Mouse (Mus musculus): ENCODE data around the gene Slc2a1.

Slc2a1 gene

GRCm38 (mm10) chr4:119129096-119129495, 20.6 kb downstream of the Slc2a1 start:
- no peak for DNase-seq (ENCODE audit: low read depth, low spot score)

- no peak for DNase-seq (ENCODE audit: low read depth, low spot score)
These were observed 22.8 kb downstream of the Slc2a1 start for GRCm38 (mm10) chr4:119131189-119131910.

- no peak for DNase-seq (ENCODE audit: low read depth, low spot score)
These were observed 24.8 kb downstream of the Slc2a1 start for GRCm38 (mm10) chr4:119133306-119133705.

- no peak for DNase-seq (ENCODE audit: low read depth, low spot score)
These were observed 25.3 kb downstream of the Slc2a1 start for GRCm38 (mm10) chr4:119133860-119134259.

GRCm38 (mm10) chr4:119137313-119137712, 28.8 kb downstream of the Slc2a1 start:
- no peak for DNase-seq (ENCODE audit: low read depth, low spot score)

GRCm38 (mm10) chr4:119138171-119138570, 29.7 kb downstream of the Slc2a1 start:
- peak; percentile 85 for DNase-seq (ENCODE audit: low read depth, low spot score)

GRCm38 (mm10) chr4:119138776-119139175, 30.3 kb downstream of the Slc2a1 start:
- DNase-seq (ENCODE audit: low read depth, low spot score): no peak

- peak; percentile 87 for DNase-seq (ENCODE audit: low read depth, low spot score)
These were observed 31.6 kb downstream of the Slc2a1 start for GRCm38 (mm10) chr4:119140126-119140525.

- DNase-seq (ENCODE audit: low read depth, low spot score): peak; percentile 70
These were observed 32.7 kb downstream of the Slc2a1 start for GRCm38 (mm10) chr4:119141191-119141590.

GRCm38 (mm10) chr4:119142230-119142871, 33.8 kb downstream of the Slc2a1 start:
- peak; percentile 93 for DNase-seq (ENCODE audit: low read depth, low spot score)

GRCm38 (mm10) chr4:119146816-119147215, 38.3 kb downstream of the Slc2a1 start:
- DNase-seq (ENCODE audit: low read depth, low spot score): no peak

- no peak for DNase-seq (ENCODE audit: low read depth, low spot score)
These were observed 38.8 kb downstream of the Slc2a1 start for GRCm38 (mm10) chr4:119147347-119147746.

GRCm38 (mm10) chr4:119148741-119149140, 40.2 kb downstream of the Slc2a1 start:
- no peak for DNase-seq (ENCODE audit: low read depth, low spot score)

GRCm38 (mm10) chr4:119157186-119157585, 48.7 kb downstream of the Slc2a1 start:
- DNase-seq (ENCODE audit: low read depth, low spot score): peak; percentile 79

- no peak for DNase-seq (ENCODE audit: low read depth, low spot score)
These were observed 49.4 kb downstream of the Slc2a1 start for GRCm38 (mm10) chr4:119157891-119158290.

- no peak for DNase-seq (ENCODE audit: low read depth, low spot score)
These were observed 52.8 kb downstream of the Slc2a1 start for GRCm38 (mm10) chr4:119161358-119161757.

GRCm38 (mm10) chr4:119162990-119163389, 54.5 kb downstream of the Slc2a1 start:
- DNase-seq (ENCODE audit: low read depth, low spot score): no peak

GRCm38 (mm10) chr4:119165916-119166315, 57.4 kb downstream of the Slc2a1 start:
- DNase-seq (ENCODE audit: low read depth, low spot score): peak; percentile 28

GRCm38 (mm10) chr4:119167068-119167467, 58.6 kb downstream of the Slc2a1 start:
- peak; percentile 34 for DNase-seq (ENCODE audit: low read depth, low spot score)

GRCm38 (mm10) chr4:119167663-119168062, 59.2 kb downstream of the Slc2a1 start:
- DNase-seq (ENCODE audit: low read depth, low spot score): peak; percentile 89

- peak; percentile 25 for DNase-seq (ENCODE audit: low read depth, low spot score)
These were observed 64.6 kb downstream of the Slc2a1 start for GRCm38 (mm10) chr4:119172919-119173650.

- DNase-seq (ENCODE audit: low read depth, low spot score): peak; percentile 97
These were observed 65.4 kb downstream of the Slc2a1 start, which contains the start of gene Zfp691 for GRCm38 (mm10) chr4:119173851-119174453. Gene Zfp691, minus strand, starts transcription at chr4:119174195.

Measured in ZHBTc4 (cell line).